Mouse (Mus musculus): ENCODE measurements around the gene Pecr. TPM values are rescaled to one million over a fixed set of nuclear protein-coding genes. Genes with fewer than 3 reads are reported as not detected.

Pecr gene
- total and polyA plus RNA-seq, 2 experiments from 2014 or later, result 0.95 to 31.7 TPM

DNA sequence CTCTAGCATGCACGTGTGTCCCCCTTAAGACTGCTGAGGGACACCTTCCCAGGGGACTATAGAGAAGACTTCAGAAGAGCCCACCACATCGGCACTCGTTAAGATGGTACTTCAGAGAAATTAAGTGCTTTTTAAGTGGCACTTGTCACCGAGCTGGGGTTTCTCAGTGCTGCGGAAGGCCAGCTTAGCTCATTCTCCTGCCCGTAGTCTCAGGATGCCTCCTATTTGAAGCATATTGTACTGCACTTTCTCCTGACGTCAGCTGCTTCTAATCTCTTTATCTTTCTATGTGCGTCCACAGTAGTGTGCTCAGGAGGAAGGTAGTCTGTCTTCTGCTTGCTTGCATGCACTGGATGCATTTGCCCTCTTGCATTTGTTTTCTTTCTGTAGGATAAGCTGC lies 32.3 kb upstream of the Pecr start:
- peaks cover 31% of the 10 kb centered on the region for H3K36me3 ChIP-seq (replicated peaks; ENCODE audit: control insufficient read depth, insufficient read depth, low read length)
- ATAC-seq (ENCODE audit: insufficient read depth, low read depth), result no peak
- H3K27ac ChIP-seq (ENCODE audit: low read depth), result no peak overlapping the region
- H3K9me3 ChIP-seq (replicated peaks; ENCODE audit: control insufficient read depth, low read length), result no peaks in the 10 kb centered on the region
- no peak overlapping the region for H3K4me2 ChIP-seq (ENCODE audit: low read depth, low read length)
- H3K4me1 ChIP-seq (ENCODE audit: control insufficient read depth, insufficient read depth), result no peaks in the 10 kb centered on the region
- WGBS, result 47% methylated on average over 8 of the region's 8 CpGs
- H3K9ac ChIP-seq (replicated peaks; ENCODE audit: low read depth, low read length), result no peak overlapping the region
- no peak for DNase-seq (ENCODE audit: low spot score)
- TF ChIP-seq EP300 (IDR thresholded peaks at IDR 0.05; ENCODE audit: low read depth) (no peak), CTCF (IDR thresholded peaks at IDR 0.05; ENCODE audit: low read depth) (no peak)
- no peak overlapping the region for H3K4me3 ChIP-seq (ENCODE audit: low read depth, low read length)
- H3K27me3 ChIP-seq (ENCODE audit: control insufficient read depth, insufficient read depth, low read length), result no peaks in the 10 kb centered on the region

DNA sequence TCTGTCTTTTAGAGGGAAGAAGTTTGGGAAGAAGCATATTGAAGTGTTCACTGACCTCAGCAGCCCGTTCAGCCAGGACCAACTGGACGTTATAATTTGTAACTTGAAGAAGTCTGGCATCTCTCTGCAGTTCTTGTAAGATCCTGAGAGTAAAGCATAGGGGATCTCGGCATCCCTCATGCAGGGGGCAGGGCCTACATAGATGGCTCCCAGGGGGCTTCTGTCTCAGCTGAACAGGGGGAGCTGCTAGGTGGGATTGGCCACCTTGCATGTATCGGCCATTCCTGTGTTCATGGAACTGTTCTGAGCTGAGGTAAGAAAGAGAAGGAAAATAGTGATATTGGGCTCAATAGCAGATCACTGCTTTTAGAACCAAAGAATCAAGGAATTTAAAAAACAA lies 31.3 kb upstream of the Pecr start:
- DNase-seq (ENCODE audit: low spot score) (no peak), ATAC-seq (ENCODE audit: insufficient read depth, low read depth) (no peak)
- no peak overlapping the region for H3K27ac ChIP-seq (ENCODE audit: low read depth)
- TF ChIP-seq EP300 (IDR thresholded peaks at IDR 0.05; ENCODE audit: low read depth), result no peak
- no peak for TF ChIP-seq CTCF (IDR thresholded peaks at IDR 0.05; ENCODE audit: low read depth)
- H3K27me3 ChIP-seq (ENCODE audit: control insufficient read depth, insufficient read depth, low read length), result no peaks in the 10 kb centered on the region
- H3K4me1 ChIP-seq (ENCODE audit: control insufficient read depth, insufficient read depth), result no peaks in the 10 kb centered on the region
- H3K4me2 ChIP-seq (ENCODE audit: low read depth, low read length), result no peak overlapping the region
- H3K9me3 ChIP-seq (replicated peaks; ENCODE audit: control insufficient read depth, low read length), result no peaks in the 10 kb centered on the region
- no peak overlapping the region for H3K4me3 ChIP-seq (ENCODE audit: low read depth, low read length)
- H3K36me3 ChIP-seq (replicated peaks; ENCODE audit: control insufficient read depth, insufficient read depth, low read length), result peaks cover 27% of the 10 kb centered on the region
- H3K9ac ChIP-seq (replicated peaks; ENCODE audit: low read depth, low read length), result no peak overlapping the region
- WGBS, result 87% methylated on average over 4 of the region's 4 CpGs

DNA sequence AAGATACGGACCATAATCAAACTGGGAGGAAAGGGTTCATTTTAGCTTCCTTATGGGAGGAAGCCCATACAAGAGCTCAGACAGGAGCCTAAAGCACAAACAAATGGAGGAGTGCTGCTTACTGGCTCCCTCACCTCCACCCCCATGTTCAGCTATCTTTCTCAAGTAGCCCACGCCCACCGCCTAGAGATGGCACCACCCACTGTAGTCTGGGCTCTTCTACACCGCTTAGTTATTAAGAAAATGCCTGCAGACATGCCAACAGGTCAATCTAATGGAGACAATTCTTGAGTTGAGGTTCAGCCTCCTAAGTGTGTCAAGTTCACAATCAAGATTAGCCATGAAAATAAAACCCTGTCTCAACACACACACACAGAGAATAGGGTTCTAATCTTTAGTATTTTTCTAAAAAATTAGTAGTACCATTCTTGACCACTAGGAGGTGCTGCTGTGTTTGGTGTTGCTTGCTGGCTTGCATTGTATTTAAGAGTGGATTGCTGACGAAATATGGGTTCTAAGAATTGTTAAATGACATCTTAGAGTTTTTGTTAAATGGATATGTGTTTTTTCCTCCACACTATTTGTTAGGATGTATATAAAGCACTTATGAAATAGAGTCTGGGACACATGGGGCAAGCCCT lies 29.4 kb upstream of the Pecr start:
- H3K27me3 ChIP-seq (ENCODE audit: control insufficient read depth, insufficient read depth, low read length), result no peaks in the 10 kb centered on the region
- DNase-seq (ENCODE audit: low spot score), result peak; percentile 12

DNA sequence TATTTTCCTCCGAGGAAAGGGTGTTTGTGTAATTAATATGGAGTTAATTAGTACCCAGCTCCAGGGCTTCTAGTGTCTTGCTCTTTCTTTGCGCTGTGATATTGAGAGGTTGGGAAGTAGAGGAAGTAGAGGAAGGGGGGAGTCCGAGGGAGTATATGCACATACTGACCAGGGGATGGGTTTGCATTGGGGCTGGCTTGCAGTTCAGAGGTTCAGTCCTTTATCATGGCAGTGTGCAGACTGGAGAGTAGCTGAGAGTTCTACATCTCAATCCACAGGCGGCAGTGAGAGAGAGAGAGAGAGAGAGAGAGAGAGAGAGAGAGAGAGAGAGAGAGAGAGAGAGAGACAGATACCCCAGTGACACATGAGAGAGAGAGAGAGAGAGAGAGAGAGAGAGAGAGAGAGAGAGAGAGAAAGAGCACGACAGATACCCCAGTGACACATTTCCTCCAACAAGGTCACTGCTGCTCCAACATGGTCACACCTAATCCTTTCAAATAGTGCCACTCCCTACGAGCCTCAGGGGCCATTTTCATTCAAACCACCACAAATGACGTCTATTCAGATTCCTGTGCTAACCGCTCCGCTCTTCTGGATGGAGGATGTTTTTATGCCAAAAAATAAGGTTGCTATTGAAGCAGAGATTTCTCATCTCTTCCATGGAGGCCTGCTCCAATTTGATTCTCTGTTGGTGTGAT lies 28.7 kb upstream of the Pecr start:
- H3K27ac ChIP-seq (ENCODE audit: low read depth), result no peak overlapping the region
- H3K4me3 ChIP-seq (ENCODE audit: low read depth, low read length), result no peak overlapping the region
- DNase-seq (ENCODE audit: low spot score), result no peak
- H3K9ac ChIP-seq (replicated peaks; ENCODE audit: low read depth, low read length), result no peak overlapping the region
- WGBS, result 76% methylated on average over 9 of the region's 9 CpGs
- no peak overlapping the region for H3K4me2 ChIP-seq (ENCODE audit: low read depth, low read length)
- no peaks in the 10 kb centered on the region; the same call in 1 of the 2 replicates for H3K4me1 ChIP-seq (ENCODE audit: control insufficient read depth, insufficient read depth)
- no peaks in the 10 kb centered on the region for H3K27me3 ChIP-seq (ENCODE audit: control insufficient read depth, insufficient read depth, low read length)
- TF ChIP-seq EP300 (IDR thresholded peaks at IDR 0.05; ENCODE audit: low read depth), result no peak
- no peak for TF ChIP-seq CTCF (IDR thresholded peaks at IDR 0.05; ENCODE audit: low read depth)
- H3K9me3 ChIP-seq (replicated peaks; ENCODE audit: control insufficient read depth, low read length), result no peaks in the 10 kb centered on the region
- no peak for ATAC-seq (ENCODE audit: insufficient read depth, low read depth)
- peaks cover 12% of the 10 kb centered on the region for H3K36me3 ChIP-seq (replicated peaks; ENCODE audit: control insufficient read depth, insufficient read depth, low read length)

More for the DNA sequence above, 29.4 kb upstream of the Pecr start:
- Histone ChIP-seq H3K27ac (ENCODE audit: low read depth) (no peak overlapping the region), H3K4me1 (ENCODE audit: control insufficient read depth, insufficient read depth) (no peaks in the 10 kb centered on the region), H3K9me3 (replicated peaks; ENCODE audit: control insufficient read depth, low read length) (no peaks in the 10 kb centered on the region), H3K4me2 (ENCODE audit: low read depth, low read length) (no peak overlapping the region), H3K9ac (replicated peaks; ENCODE audit: low read depth, low read length) (no peak overlapping the region), H3K36me3 (replicated peaks; ENCODE audit: control insufficient read depth, insufficient read depth, low read length) (peaks cover 12% of the 10 kb centered on the region), H3K4me3 (ENCODE audit: low read depth, low read length) (no peak overlapping the region)
- TF ChIP-seq EP300 (IDR thresholded peaks at IDR 0.05; ENCODE audit: low read depth), result no peak
- TF ChIP-seq CTCF (IDR thresholded peaks at IDR 0.05; ENCODE audit: low read depth), result peak; percentile 78
- WGBS, result 68% methylated on average over 5 of the region's 5 CpGs
- ATAC-seq (ENCODE audit: insufficient read depth, low read depth), result no peak

DNA sequence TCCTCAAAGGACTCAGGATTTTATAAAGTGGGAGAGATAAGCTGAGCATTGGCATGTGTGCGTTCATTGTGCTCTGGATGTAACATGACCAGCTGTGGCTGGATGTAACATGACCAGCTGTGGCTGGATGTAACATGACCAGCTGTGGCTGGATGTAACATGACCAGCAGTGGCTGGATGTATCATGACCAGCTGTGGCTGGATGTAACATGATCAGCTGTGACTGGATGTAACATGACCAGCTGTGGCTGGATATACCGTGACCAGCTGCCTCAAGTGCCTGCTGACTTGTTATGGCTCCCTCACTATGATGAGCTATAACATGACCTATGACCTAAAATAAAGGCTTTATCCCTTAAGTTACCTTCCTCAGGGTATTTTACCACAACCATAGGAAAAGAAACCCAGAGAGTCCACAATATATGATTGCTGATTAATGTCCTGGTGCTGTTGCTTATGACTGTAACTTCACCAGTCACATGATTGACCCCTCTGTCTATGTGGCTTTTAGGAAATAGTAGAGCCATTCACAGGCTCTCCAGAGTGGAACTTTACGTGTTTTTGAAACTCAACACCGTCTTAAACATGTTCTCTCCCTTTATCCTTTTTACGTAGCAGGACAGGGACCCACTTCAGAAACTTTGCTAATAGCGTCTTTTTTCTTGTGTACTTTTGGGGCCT lies 25.8 kb upstream of the Pecr start:
- no peaks in the 10 kb centered on the region for H3K9me3 ChIP-seq (replicated peaks; ENCODE audit: control insufficient read depth, low read length)
- no peak for ATAC-seq (ENCODE audit: insufficient read depth, low read depth)
- H3K27me3 ChIP-seq (ENCODE audit: control insufficient read depth, insufficient read depth, low read length), result no peaks in the 10 kb centered on the region
- H3K4me1 ChIP-seq (ENCODE audit: control insufficient read depth, insufficient read depth), result no peaks in the 10 kb centered on the region; the same call in 1 of the 2 replicates
- WGBS, result 78% methylated on average over 6 of the region's 6 CpGs
- no peak for TF ChIP-seq CTCF (IDR thresholded peaks at IDR 0.05; ENCODE audit: low read depth)
- TF ChIP-seq EP300 (IDR thresholded peaks at IDR 0.05; ENCODE audit: low read depth), result no peak
- no peak overlapping the region for H3K4me3 ChIP-seq (ENCODE audit: low read depth, low read length)
- peaks cover 8% of the 10 kb centered on the region for H3K36me3 ChIP-seq (replicated peaks; ENCODE audit: control insufficient read depth, insufficient read depth, low read length)
- no peak overlapping the region for H3K27ac ChIP-seq (ENCODE audit: low read depth)
- no peak overlapping the region for H3K9ac ChIP-seq (replicated peaks; ENCODE audit: low read depth, low read length)
- no peak overlapping the region for H3K4me2 ChIP-seq (ENCODE audit: low read depth, low read length)
- DNase-seq (ENCODE audit: low spot score), result no peak
